Mouse (Mus musculus) limb, embryonic 10.5 days (tissue): Measurements from ENCODE around the gene Olfr554. TPM values are rescaled to one million over a fixed set of nuclear protein-coding genes. Genes with fewer than 3 reads are reported as not detected.
A peak's percentile ranks its signal among the peaks of the same experiment; 100 is the strongest.

Experiments used
- DNase-seq: peaks from one replicate; pipeline ENCODE4 v3.0.0-alpha.2; 2017; ENCODE audit warnings: low spot score
- H3K27ac ChIP-seq: fragments of 300-500 bp; sonication (generic); 2 replicates; pipeline ENCODE4 v1.5.1; 2016; ENCODE audit warnings: mild to moderate bottlenecking
- H3K27me3 ChIP-seq: fragments of 300-500 bp; sonication (generic); 2 replicates; pipeline ENCODE4 v1.6.1; 2016; ENCODE audit warnings: low read depth, mild to moderate bottlenecking; ENCODE audit not compliant: poor library complexity, severe bottlenecking
- H3K36me3 ChIP-seq: fragments of 300-500 bp; sonication (generic); 2 replicates; pipeline ENCODE4 v1.6.1; 2016; ENCODE audit warnings: mild to moderate bottlenecking, moderate library complexity
- H3K4me1 ChIP-seq: fragments of 300-500 bp; sonication (generic); 2 replicates; pipeline ENCODE4 v1.6.1; 2016
- H3K4me3 ChIP-seq: fragments of 300-500 bp; sonication (generic); 2 replicates; pipeline ENCODE4 v1.5.1; 2016; ENCODE audit warnings: mild to moderate bottlenecking, moderate library complexity
- H3K9me3 ChIP-seq: fragments of 300-500 bp; sonication (generic); replicated peaks from 2 replicates; pipeline ENCODE4 v1.6.1; 2016; ENCODE audit warnings: mild to moderate bottlenecking
- WGBS: fragments of 180-500 bp; shearing (Covaris S2); methylation state at CpG from one replicate; pipeline ENCODE4 v1.1.7; 2016; 5-methylcytosine and 5-hydroxymethylcytosine counted together
- polyA plus RNA-seq: library from polyadenylated mRNA; unstranded; fragments of >200 nt; fragmentation: Nextera tagmentation; extraction: Ambion mirVana; gene quantifications from 2 replicates; pipeline ENCODE4 v1.2.1, GENCODE M21; 2016

Olfr554 gene
- polyA plus RNA-seq, 1 experiment from 2014 or later: not detected

DNA sequence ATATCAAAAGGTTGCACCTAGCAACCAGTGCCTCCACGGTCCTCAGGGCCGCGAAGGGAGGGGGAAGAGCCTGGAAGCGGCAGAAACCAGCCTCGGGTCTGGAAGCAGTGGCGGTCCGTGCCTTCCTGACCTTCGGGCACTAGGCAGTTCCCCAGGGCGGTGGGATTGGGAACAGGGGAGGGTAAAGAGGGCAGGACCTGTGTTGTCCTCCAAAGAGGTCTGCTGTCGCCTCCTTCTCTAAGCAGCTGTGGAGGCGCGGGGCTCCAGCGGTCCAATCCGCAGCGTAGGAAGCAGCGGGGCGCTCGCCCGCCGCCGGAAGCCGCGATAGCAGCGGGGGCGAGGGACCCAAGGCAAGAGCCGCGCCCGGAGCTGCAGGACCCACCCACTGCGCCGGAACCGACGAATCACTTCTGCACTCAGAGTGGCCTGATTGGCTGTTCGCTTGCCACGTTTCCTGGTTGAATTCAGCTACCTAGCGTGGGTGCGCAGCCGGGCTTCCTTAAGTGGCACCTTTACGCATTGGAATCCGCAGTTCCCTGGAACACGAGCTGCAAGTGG is 48.8 kb downstream of the Olfr554 start, which contains the start of gene Trim68:
Gene Trim68, minus strand, starts transcription at position 384 of the 558 bp plus-strand sequence.
- H3K27ac ChIP-seq: peak within 1 kb of the TSS; percentile 90
- under 1% methylated on average over 40 of the region's 40 CpGs for WGBS

More for the DNA sequence above, 48.8 kb downstream of the Olfr554 start, which contains the start of gene Trim68:
- no peaks in the 10 kb centered on the region for H3K36me3 ChIP-seq
- no peaks in the 10 kb centered on the region for H3K27me3 ChIP-seq
- peak; percentile 91 for DNase-seq
- no peaks in the 10 kb centered on the region for H3K9me3 ChIP-seq
- peaks cover 5% of the 10 kb centered on the region; the same call in 1 of the 2 replicates for H3K4me1 ChIP-seq
- peak within 1 kb of the TSS; percentile 69 for H3K4me3 ChIP-seq

Other genes starting within 250 kb of the Olfr554 start
- gene Rrm1, start 196.7 kb upstream of the Olfr554 start, polyA plus RNA-seq: 269 and 280 TPM in 2 replicates
- 0.24 and 0.33 TPM in 2 replicates for gene Olfr543, start 156.8 kb upstream of the Olfr554 start, polyA plus RNA-seq
- gene Olfr544, start 150.1 kb upstream of the Olfr554 start, polyA plus RNA-seq: 0.06 and 0.10 TPM in 2 replicates
- 0.05 and 0.21 TPM in 2 replicates for gene Olfr545, start 138.9 kb upstream of the Olfr554 start, polyA plus RNA-seq
- gene Olfr547, start 103.7 kb upstream of the Olfr554 start, polyA plus RNA-seq: not detected in 2 replicates
- gene Olfr548-ps1, start 97.5 kb upstream of the Olfr554 start, polyA plus RNA-seq: not detected in 2 replicates
- not detected in 2 replicates for gene Olfr549, start 88.6 kb upstream of the Olfr554 start, polyA plus RNA-seq
- gene Trim21, start 72.9 kb upstream of the Olfr554 start, polyA plus RNA-seq: 0.39 and 0.48 TPM in 2 replicates
- not detected in 2 replicates for gene Olfr550, start 67.0 kb upstream of the Olfr554 start, polyA plus RNA-seq
- gene Olfr551, start 46.5 kb upstream of the Olfr554 start, polyA plus RNA-seq: not detected in 2 replicates
- gene Olfr552, start 40.7 kb upstream of the Olfr554 start, polyA plus RNA-seq: not detected in 2 replicates
- not detected in 2 replicates for gene Olfr553, start 20.2 kb upstream of the Olfr554 start, polyA plus RNA-seq
- gene Olfr555, start 20.4 kb downstream of the Olfr554 start, polyA plus RNA-seq: not detected in 2 replicates
- not detected in 2 replicates for gene Olfr556, start 26.5 kb downstream of the Olfr554 start, polyA plus RNA-seq
- 7.8 and 13.0 TPM in 2 replicates for gene Trim68, start 48.9 kb downstream of the Olfr554 start, polyA plus RNA-seq
- gene Olfr557, start 57.5 kb downstream of the Olfr554 start, polyA plus RNA-seq: not detected in 2 replicates
- gene Olfr558, start 63.8 kb downstream of the Olfr554 start, polyA plus RNA-seq: not detected in 2 replicates
- not detected in 2 replicates for gene Olfr33, start 80.6 kb downstream of the Olfr554 start, polyA plus RNA-seq
- gene Olfr559, start 89.1 kb downstream of the Olfr554 start, polyA plus RNA-seq: not detected in 2 replicates
- not detected in 2 replicates for gene Olfr560, start 120.9 kb downstream of the Olfr554 start, polyA plus RNA-seq
- gene Olfr78, start 121.0 kb downstream of the Olfr554 start, polyA plus RNA-seq: not detected in 2 replicates
- gene Olfr561, start 132.8 kb downstream of the Olfr554 start, polyA plus RNA-seq: not detected in 2 replicates
- not detected in 2 replicates for gene Olfr564, start 165.0 kb downstream of the Olfr554 start, polyA plus RNA-seq
- not detected in 2 replicates for gene Olfr566, start 220.3 kb downstream of the Olfr554 start, polyA plus RNA-seq
- gene Olfr568, start 238.7 kb downstream of the Olfr554 start, polyA plus RNA-seq: not detected in 2 replicates